Mouse (Mus musculus): ENCODE data around the gene Sh3gl1. TPM values are rescaled to one million over a fixed set of nuclear protein-coding genes. Genes with fewer than 3 reads are reported as not detected.

Sh3gl1 gene
- polyA plus RNA-seq, 1 experiment, result 74.1 TPM

GRCm38 (mm10) chr17:55976255-55976862 is 60.1 kb downstream of the Sh3gl1 start:
- TF ChIP-seq CTCF (IDR thresholded peaks at IDR 0.05; ENCODE audit: insufficient read depth, low read length), result peak; percentile 79
- no peak for TF ChIP-seq POLR2A (IDR thresholded peaks at IDR 0.05; ENCODE audit: borderline replicate concordance, extremely low read depth, low read depth, low read length)
- 14% methylated on average over 13 of the region's 13 CpGs for WGBS
- DNase-seq, result peak; percentile 78
- Histone ChIP-seq H3K4me1 (ENCODE audit: control insufficient read depth, insufficient read depth, low read length) (0 out of 2 replicates have a peak, but pooled peaks cover 3% of the 10 kb centered on the region), H3K4me3 (replicated peaks; ENCODE audit: extremely low read depth, low read depth, low read length) (no peak overlapping the region)

- H3K4me3 ChIP-seq (replicated peaks; ENCODE audit: extremely low read depth, low read depth, low read length), result no peak overlapping the region
- WGBS, result 40% methylated on average over 22 of the region's 22 CpGs
- no peak for DNase-seq
- H3K4me1 ChIP-seq (ENCODE audit: control insufficient read depth, insufficient read depth, low read length), result peaks cover under 1% of the 10 kb centered on the region; the same call in 1 of the 2 replicates
- TF ChIP-seq POLR2A (IDR thresholded peaks at IDR 0.05; ENCODE audit: borderline replicate concordance, extremely low read depth, low read depth, low read length), result no peak
- no peak for TF ChIP-seq CTCF (IDR thresholded peaks at IDR 0.05; ENCODE audit: insufficient read depth, low read length)
Measured at GRCm38 (mm10) chr17:55971453-55971852, 65.0 kb downstream of the Sh3gl1 start.

- TF ChIP-seq CTCF (IDR thresholded peaks at IDR 0.05; ENCODE audit: insufficient read depth, low read length) (no peak), POLR2A (IDR thresholded peaks at IDR 0.05; ENCODE audit: borderline replicate concordance, extremely low read depth, low read depth, low read length) (no peak)
- WGBS, result 10% methylated on average over 54 of the region's 55 CpGs
- DNase-seq, result no peak
- no peaks in the 10 kb centered on the region; the same call in 1 of the 2 replicates for H3K4me1 ChIP-seq (ENCODE audit: control insufficient read depth, insufficient read depth, low read length)
- peak within 1 kb of the TSS; percentile 36 for H3K4me3 ChIP-seq (replicated peaks; ENCODE audit: extremely low read depth, low read depth, low read length)
Measured at GRCm38 (mm10) chr17:55969966-55970891, 66.2 kb downstream of the Sh3gl1 start, which contains the start of gene Shd. Shd (plus strand) TSS chr17:55970467.

GRCm38 (mm10) chr17:55969560-55969959 is 66.9 kb downstream of the Sh3gl1 start:
- WGBS, result 45% methylated on average over 14 of the region's 14 CpGs
- no peak overlapping the region for H3K4me3 ChIP-seq (replicated peaks; ENCODE audit: extremely low read depth, low read depth, low read length)
- TF ChIP-seq POLR2A (IDR thresholded peaks at IDR 0.05; ENCODE audit: borderline replicate concordance, extremely low read depth, low read depth, low read length) (no peak), CTCF (IDR thresholded peaks at IDR 0.05; ENCODE audit: insufficient read depth, low read length) (no peak)
- DNase-seq, result no peak
- H3K4me1 ChIP-seq (ENCODE audit: control insufficient read depth, insufficient read depth, low read length), result no peaks in the 10 kb centered on the region; the same call in 1 of the 2 replicates

- 58% methylated on average over 7 of the region's 7 CpGs for WGBS
- DNase-seq, result no peak
Measured at GRCm38 (mm10) chr17:55968210-55968609, 68.2 kb downstream of the Sh3gl1 start.

GRCm38 (mm10) chr17:55967186-55967585 is 69.2 kb downstream of the Sh3gl1 start:
- no peak overlapping the region for H3K4me3 ChIP-seq (replicated peaks; ENCODE audit: extremely low read depth, low read depth, low read length)
- no peaks in the 10 kb centered on the region; the same call in 1 of the 2 replicates for H3K4me1 ChIP-seq (ENCODE audit: control insufficient read depth, insufficient read depth, low read length)
- TF ChIP-seq CTCF (IDR thresholded peaks at IDR 0.05; ENCODE audit: insufficient read depth, low read length), result no peak
- no peak for TF ChIP-seq POLR2A (IDR thresholded peaks at IDR 0.05; ENCODE audit: borderline replicate concordance, extremely low read depth, low read depth, low read length)
- DNase-seq, result no peak
- 96% methylated on average over 4 of the region's 4 CpGs for WGBS

More at GRCm38 (mm10) chr17:55968210-55968609, 68.2 kb downstream of the Sh3gl1 start:
- Histone ChIP-seq H3K4me3 (replicated peaks; ENCODE audit: extremely low read depth, low read depth, low read length) (no peak overlapping the region), H3K4me1 (ENCODE audit: control insufficient read depth, insufficient read depth, low read length) (no peaks in the 10 kb centered on the region; the same call in 1 of the 2 replicates)
- TF ChIP-seq POLR2A (IDR thresholded peaks at IDR 0.05; ENCODE audit: borderline replicate concordance, extremely low read depth, low read depth, low read length) (no peak), CTCF (IDR thresholded peaks at IDR 0.05; ENCODE audit: insufficient read depth, low read length) (no peak)

Other genes starting within 250 kb of the Sh3gl1 start
- 0.35 and 0.90 TPM in 2 replicates for gene Zfp119a, start 157.7 kb downstream of the Sh3gl1 start, polyA plus RNA-seq (2012; rRNA removed)
- 0.96 and 1.2 TPM in 2 replicates for gene Zfp959, start 144.5 kb downstream of the Sh3gl1 start, polyA plus RNA-seq (2012; rRNA removed)
- 0.29 and 0.70 TPM in 2 replicates for gene Zfp119b, start 87.1 kb downstream of the Sh3gl1 start, polyA plus RNA-seq (2012; rRNA removed)
- 7.3 and 12.4 TPM in 2 replicates for gene Ebi3, start 84.0 kb downstream of the Sh3gl1 start, polyA plus RNA-seq (2012; rRNA removed)
- 8.8 and 9.5 TPM in 2 replicates for gene Yju2, start 77.5 kb downstream of the Sh3gl1 start, polyA plus RNA-seq (2012; rRNA removed)
- 1.6 and 1.9 TPM in 2 replicates for gene Shd, start 66.2 kb downstream of the Sh3gl1 start, polyA plus RNA-seq (2012; rRNA removed)
- gene Fsd1, start 50.1 kb downstream of the Sh3gl1 start, polyA plus RNA-seq (2012; rRNA removed), result 0.17 and 0.31 TPM in 2 replicates
- 53.4 and 60.4 TPM in 2 replicates for gene Stap2, start 31.1 kb downstream of the Sh3gl1 start, polyA plus RNA-seq (2012; rRNA removed)
- 99.7 and 103 TPM in 2 replicates for gene Mpnd, start 30.9 kb downstream of the Sh3gl1 start, polyA plus RNA-seq (2012; rRNA removed)
- gene Chaf1a, start 3.8 kb upstream of the Sh3gl1 start, polyA plus RNA-seq (2012; rRNA removed), result 1.6 and 2.3 TPM in 2 replicates
- gene Ubxn6, start 38.4 kb upstream of the Sh3gl1 start, polyA plus RNA-seq (2012; rRNA removed), result 59.3 and 69.3 TPM in 2 replicates
- 44.8 and 47.2 TPM in 2 replicates for gene Hdgfl2, start 43.0 kb upstream of the Sh3gl1 start, polyA plus RNA-seq (2012; rRNA removed)
- 25.2 and 38.9 TPM in 2 replicates for gene Plin4, start 73.2 kb upstream of the Sh3gl1 start, polyA plus RNA-seq (2012; rRNA removed)
- gene Plin5, start 81.0 kb upstream of the Sh3gl1 start, polyA plus RNA-seq (2012; rRNA removed), result 5.5 and 8.6 TPM in 2 replicates
- 174 and 240 TPM in 2 replicates for gene Lrg1, start 85.4 kb upstream of the Sh3gl1 start, polyA plus RNA-seq (2012; rRNA removed)
- 12.5 and 21.2 TPM in 2 replicates for gene Sema6b, start 103.7 kb upstream of the Sh3gl1 start, polyA plus RNA-seq (2012; rRNA removed)
- gene Tnfaip8l1, start 125.8 kb upstream of the Sh3gl1 start, polyA plus RNA-seq (2012; rRNA removed), result 3.5 and 3.6 TPM in 2 replicates
- gene Mydgf, start 147.3 kb upstream of the Sh3gl1 start, polyA plus RNA-seq (2012; rRNA removed), result 42.4 and 48.7 TPM in 2 replicates
- 65.8 and 71.9 TPM in 2 replicates for gene Dpp9, start 182.3 kb upstream of the Sh3gl1 start, polyA plus RNA-seq (2012; rRNA removed)
- gene Fem1a, start 220.2 kb upstream of the Sh3gl1 start, polyA plus RNA-seq (2012; rRNA removed), result 28.2 and 29.4 TPM in 2 replicates
- 17.1 and 18.1 TPM in 2 replicates for gene Ticam1, start 240.2 kb upstream of the Sh3gl1 start, polyA plus RNA-seq (2012; rRNA removed)

Data from lung, adult 2 months (tissue).